Mouse (Mus musculus): ENCODE data around the gene Map2k7.
"Not testable (repeated sequence)": the region's sequence is repeated elsewhere in the genome, so short reads cannot be mapped to it uniquely, and the experiment has no call there.

The Map2k7 gene

GRCm38 (mm10) chr8:4226739-4227347 lies 11.7 kb upstream of the Map2k7 start, which contains the start of gene Lrrc8e:
TSS of gene Lrrc8e (plus strand) at chr8:4226827.
- DNase-seq (ENCODE audit: low spot score), result no peak

DNA sequence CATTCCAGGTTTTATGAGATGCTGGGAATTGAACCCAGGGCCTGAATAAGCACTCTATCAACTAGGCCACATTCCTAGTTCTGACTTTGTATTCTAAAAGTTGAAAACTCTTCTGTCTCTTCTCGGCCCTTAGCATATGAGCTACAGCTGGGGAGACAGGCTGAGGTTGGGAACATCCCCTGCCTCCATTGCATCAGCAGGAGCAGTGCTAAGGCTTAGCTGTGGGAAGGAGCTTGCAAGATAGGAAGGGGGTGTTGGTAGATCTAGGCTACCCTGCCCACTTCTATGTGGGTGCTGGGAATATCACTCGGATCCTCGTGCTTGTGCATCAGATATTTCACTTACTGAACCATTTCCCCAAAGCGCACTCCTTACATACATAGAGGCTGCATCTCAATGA lies 10.6 kb upstream of the Map2k7 start:
- no peak for DNase-seq (ENCODE audit: low spot score)

DNA sequence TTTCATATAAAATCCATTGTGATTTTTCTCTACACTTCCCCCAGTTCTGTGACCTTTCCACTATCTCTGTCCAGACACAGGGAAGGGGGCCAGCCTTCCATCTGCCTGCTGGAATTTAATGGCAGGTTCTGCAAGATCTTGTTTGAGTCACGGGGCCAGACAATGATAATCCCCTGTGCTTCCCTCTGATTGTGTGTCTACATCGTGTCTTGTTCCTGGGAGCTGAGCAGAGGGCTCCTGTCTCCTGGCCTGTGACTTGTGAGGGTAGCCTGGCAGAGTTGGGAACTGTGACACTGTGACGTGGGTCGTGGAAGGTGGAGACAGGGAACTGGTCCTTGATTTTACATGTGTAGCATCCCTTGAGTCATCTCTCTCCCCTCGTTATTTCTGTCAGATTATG lies 8.8 kb upstream of the Map2k7 start:
- no peak for DNase-seq (ENCODE audit: low spot score)

DNA sequence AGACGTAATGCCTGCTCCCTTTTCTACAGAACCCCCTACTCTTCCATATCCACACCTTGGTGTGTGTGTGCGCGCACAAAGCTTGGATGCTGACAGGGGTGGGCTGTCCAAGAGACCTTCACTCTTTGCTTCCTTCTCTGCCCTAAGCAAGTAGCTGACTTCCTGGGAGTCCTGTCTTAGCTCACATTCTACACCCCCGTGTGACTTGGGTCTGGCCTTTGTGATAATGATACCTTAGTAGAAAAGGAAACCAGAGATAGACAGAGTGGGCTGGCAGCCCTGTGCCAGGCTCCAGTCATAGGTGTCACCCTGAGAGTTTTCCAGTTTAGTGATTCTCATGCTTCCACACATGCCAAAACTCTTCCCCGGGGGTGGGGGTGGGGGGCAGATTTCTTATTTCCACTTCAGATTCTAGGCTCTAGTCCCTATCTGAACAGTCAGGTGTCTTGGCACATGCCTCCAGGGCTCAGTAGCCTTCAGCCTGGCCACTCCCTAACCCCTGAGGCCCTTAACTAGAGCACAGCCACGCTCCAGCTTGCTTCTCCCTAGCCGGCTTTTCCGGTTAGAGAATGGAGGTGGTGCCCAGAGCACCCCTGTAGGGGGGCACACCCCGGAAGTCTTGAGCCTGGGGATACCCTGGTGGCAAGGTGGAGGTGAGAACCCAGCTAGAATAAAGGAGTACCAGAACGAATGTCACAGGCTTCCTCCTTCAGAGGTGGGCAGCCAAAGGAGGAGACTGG lies 7.8 kb upstream of the Map2k7 start:
- no peak for DNase-seq (ENCODE audit: low spot score)

GRCm38 (mm10) chr8:4237814-4238433 lies 616 bp upstream of the Map2k7 start:
- DNase-seq (ENCODE audit: low spot score), result no peak

- DNase-seq (ENCODE audit: low spot score), result no peak
Measured at GRCm38 (mm10) chr8:4239193-4239890, 802 bp downstream of the Map2k7 start.

- no peak for DNase-seq (ENCODE audit: low spot score)
Measured at GRCm38 (mm10) chr8:4245061-4245460, 6.5 kb downstream of the Map2k7 start.

DNA sequence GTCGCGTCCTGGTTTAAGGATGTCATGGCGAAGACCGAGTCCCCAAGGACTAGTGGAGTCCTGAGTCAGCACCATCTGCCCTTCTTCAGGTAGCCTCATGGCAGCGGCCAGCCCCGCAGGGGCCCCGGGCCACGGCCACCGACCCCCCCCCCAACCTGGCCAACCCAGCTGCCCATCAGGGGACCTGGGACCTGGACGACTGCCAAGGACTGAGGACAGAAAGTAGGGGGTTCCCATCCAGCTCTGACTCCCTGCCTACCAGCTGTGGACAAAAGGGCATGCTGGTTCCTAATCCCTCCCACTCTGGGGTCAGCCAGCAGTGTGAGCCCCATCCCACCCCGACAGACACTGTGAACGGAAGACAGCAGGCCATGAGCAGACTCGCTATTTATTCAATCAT lies 7.2 kb downstream of the Map2k7 start:
- no peak for DNase-seq (ENCODE audit: low spot score)

DNA sequence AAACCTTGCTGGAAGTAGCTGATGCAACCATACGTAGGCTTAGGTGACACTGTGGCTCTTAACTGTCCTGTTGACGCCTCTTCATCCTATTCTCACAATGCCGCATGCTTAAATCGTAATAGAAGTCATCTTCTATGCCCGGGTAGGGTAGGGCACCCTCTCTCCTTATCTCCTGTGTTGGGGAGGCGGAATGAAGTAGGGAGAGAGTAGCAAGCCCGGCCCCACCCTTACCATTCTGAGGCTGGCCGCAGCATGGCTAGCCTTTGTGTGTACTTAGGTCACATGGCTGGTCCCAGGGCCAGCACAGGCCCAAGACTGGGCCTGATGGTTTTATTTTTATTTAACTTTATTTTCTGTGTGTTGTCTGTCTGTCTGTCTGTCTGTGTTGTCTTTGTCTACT lies 8.7 kb downstream of the Map2k7 start:
- no peak for DNase-seq (ENCODE audit: low spot score)

DNA sequence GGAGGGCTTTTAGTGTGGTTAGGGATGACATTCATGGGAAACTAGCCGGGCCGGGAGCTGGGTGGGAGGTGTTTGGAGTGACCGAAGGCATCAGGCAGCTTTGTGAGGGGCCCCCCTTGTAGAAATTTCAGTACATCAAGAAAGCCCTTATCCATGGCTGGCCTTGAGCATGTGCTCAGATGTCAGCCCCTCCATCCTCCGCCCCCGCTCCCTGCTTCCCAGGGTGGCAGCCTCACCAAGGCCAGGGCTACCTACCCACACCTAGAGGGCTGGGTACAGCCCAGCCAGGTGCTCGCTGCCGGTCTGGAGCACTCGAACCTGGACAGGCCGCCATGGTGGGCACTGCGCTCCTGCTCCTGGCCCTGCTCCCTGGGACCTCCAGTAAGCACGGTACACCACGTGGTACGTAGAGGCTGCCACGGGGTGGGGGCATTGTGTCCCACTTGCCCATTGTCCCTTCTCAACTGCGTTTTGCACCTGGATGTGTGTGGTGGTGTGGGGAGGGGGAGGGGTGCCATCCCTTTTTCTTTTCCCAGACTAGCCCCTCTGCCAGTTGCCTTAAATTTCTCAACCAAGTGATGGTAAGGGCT lies 9.5 kb downstream of the Map2k7 start, which contains the start of gene Tgfbr3l:
Tgfbr3l (plus strand) TSS at position 264 of the 590 bp plus-strand sequence.
- no peak for DNase-seq (ENCODE audit: low spot score)

GRCm38 (mm10) chr8:4249213-4249612 lies 10.7 kb downstream of the Map2k7 start:
- no peak for DNase-seq (ENCODE audit: low spot score)

DNA sequence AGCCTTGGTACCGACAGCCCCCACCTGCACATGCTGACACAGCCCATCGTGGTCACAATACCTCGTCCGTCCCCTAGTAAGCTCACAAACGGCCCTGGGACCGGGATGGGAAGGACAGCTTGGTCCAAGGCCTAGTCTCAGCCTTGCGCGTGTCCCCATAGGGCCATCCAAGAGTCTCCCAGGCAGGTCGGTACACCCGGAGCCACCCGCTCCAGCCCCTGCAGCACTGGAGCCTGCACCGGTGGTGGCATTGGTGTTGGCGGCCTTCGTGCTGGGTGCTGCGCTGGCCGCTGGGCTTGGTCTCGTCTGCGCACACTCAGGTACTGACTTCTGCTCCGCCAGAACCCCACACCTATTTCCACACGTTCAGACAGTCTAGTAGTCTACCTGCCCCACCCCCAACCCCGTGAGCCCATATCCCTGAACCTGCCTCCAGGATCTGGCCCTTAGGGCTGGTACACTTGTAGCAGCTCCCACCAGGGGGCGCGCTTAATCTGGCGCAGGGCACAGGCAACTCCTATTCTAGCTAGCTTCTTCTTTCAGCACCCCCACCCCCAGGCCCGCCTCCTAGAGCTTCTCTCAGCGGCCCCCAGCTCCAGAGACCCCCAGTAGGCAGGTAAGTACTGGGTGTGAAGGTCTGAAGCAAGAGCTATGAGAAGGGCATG lies 11.9 kb downstream of the Map2k7 start:
- peak; percentile 70 for DNase-seq (ENCODE audit: low spot score)

GRCm38 (mm10) chr8:4252116-4252760 lies 13.7 kb downstream of the Map2k7 start:
- no peak for DNase-seq (ENCODE audit: low spot score)

DNA sequence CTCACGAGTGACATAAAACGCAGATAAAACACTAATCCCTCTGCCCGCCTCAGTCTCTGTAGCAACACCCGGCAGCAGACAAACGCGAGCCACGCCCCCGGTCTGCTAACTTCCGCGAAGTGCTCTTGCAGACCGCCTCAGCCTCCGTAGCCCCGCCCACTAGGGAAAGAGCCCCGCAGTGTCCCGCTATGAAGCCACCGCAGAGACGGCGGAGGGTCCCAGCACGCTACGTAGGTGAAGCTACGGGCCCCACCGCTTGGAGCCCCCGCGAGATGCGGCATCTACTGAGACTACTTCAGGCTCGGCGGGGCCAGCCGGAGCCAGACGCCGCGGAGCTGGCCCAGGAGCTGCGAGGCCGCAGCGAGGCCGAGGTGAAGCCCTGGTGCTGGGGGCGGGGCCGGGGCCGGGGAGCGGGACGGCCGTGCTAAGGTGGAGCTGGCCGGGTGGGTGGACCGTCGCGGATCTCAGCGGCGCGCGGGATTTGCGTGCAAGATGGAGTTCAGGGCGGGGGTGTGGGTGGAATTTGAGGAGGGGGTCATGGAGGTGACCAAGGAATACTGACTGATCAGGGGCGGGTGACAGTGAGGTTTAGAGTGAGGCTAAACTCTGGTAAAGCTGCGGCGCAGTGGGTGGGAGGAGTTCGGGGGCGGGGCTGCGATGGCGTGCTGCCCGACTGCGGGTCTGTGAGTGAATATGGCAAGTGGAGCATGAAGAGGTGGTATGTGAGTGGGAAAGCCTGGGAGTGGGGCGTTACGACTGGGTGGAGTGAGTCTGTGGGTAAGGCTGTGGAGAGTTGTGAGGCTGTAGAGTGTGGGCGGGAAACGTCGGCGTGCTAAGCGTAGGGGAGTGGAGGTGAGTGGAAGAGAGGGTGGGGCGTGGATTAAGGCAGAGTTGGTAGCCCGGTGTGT lies 14.6 kb downstream of the Map2k7 start, which contains the start of gene Snapc2:
Snapc2 (plus strand) TSS at position 147 of the 908 bp plus-strand sequence.
- peak; percentile 96 for DNase-seq (ENCODE audit: low spot score)

DNA sequence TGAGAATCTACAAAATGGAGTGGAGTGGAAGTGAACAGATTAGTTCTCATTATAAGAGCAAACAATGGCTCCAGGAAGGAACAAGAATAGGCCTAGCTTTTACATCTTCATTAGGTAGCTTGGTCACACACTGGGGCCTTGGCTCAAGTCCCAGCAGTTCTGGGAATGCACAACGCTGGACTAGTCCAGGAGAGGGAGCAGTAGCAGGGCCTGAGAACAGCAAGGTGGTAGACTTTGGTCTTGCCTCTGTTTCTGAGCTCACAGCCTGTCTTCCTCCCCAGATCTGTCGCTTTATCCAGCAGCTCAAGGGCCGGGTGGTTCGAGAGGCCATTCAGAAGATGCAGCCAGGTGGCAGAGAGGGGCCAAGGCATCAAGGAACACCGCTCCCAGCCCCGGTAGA lies 15.5 kb downstream of the Map2k7 start:
- no peak for DNase-seq (ENCODE audit: low spot score)

DNA sequence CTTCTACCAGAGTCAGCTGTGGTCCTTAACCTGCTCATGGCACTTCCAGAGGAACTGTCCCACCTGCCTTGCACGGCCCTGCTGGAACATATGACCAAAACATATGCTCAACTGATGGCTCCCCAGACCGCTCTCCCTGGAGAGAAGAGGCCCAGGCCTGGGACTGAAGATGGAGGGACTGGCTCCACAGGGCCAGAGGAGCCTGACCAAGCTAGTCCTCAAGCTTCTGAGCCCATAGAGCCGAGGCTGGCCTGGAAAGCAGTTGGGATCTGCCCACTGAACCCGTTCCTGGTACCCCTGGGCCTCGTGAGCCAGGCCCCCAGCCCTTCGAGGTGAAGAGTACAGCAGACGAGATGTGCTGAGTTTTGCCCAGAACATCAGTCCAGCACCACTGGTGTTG lies 16.9 kb downstream of the Map2k7 start:
- DNase-seq (ENCODE audit: low spot score), result not testable (repeated sequence)

DNA sequence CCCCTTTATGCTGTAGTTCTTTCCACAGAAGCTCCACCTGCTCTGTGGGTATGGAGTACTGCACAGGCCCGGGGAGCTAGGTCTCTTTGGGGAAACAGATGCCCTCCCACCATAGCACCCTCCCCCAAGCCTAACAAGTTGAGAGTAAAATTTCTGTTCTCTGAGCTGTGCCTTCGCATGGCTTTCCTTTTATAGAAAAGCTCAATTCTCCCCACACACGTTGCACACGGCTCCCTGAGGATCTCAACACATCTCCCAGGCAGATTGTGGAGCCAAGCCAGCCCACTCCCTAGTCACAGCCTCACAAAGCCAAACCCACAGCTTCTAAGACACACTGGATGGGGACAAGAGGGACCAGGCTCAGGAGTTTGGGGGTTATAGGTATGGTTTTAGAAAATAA lies 18.4 kb downstream of the Map2k7 start:
- DNase-seq (ENCODE audit: low spot score), result no peak

- no peak for DNase-seq (ENCODE audit: low spot score)
Measured at GRCm38 (mm10) chr8:4257350-4257749, 18.8 kb downstream of the Map2k7 start.

DNA sequence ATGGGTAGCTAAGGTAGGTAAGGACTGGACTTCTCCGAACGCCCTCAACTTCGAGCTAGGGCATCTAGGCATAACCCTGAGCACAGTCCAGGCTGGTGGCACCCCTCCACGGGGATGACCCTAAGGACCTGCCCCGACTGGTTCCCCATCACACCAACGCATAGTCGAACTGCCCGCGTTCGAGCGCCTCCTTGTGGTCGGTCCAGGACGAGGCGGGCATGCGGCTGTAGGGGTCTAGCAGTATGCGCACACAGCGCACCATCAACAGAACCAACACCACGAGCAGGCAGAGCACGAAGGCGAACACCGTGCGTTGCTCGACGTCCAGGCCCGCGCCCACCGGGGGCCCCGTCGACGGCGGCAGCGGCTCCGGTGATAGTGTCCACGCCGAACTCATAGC lies 19.7 kb downstream of the Map2k7 start:
- peak; percentile 63 for DNase-seq (ENCODE audit: low spot score)

DNA sequence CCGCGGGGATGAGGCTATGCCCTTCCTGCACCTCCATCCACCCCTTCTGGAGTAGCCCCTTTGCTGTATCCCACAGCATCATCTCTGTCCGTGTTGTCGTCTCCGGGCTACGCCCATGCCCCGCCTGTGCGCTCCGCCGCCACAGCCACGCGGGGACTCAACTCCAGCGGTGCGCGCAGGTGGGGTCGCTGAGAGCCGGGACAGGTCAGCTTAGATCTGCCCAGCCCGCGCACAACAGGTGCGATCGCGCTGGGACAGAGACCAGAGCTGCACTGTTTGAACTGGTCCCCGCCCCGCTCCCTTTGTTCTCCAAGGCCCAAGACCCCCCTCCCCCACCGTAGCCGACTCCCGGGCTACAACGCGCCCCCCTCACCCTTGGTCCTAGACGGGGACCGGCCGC lies 20.1 kb downstream of the Map2k7 start:
- DNase-seq (ENCODE audit: low spot score), result peak; percentile 31
